Mouse (Mus musculus) kidney, embryonic 14.5 days (tissue): ENCODE measurements around the gene Zfp638. TPM values are rescaled to one million over a fixed set of nuclear protein-coding genes. Genes with fewer than 3 reads are reported as not detected.

Source experiments
- ATAC-seq: fragments of 200-750 bp; cut with Nextera tagmentation; 2 replicates; pipeline ENCODE4 v1.8.0; 2017; ENCODE audit warnings: moderate number of reproducible peaks, mild to moderate bottlenecking, moderate TSS enrichment, moderate library complexity; ENCODE audit not compliant: low FRiP score, low TSS enrichment
- H3K27ac ChIP-seq: fragments of 300-500 bp; sonication (generic); 2 replicates; pipeline ENCODE4 v1.5.1; 2014; ENCODE audit warnings: low read depth, mild to moderate bottlenecking, low read length, moderate library complexity, mixed read lengths
- H3K27me3 ChIP-seq: fragments of 300-500 bp; sonication (generic); 2 replicates; pipeline ENCODE4 v1.6.1; 2014; ENCODE audit warnings: mild to moderate bottlenecking, low read length; ENCODE audit not compliant: control insufficient read depth, insufficient read depth
- H3K36me3 ChIP-seq: fragments of 300-500 bp; sonication (generic); 2 replicates; pipeline ENCODE4 v1.6.1; 2014; ENCODE audit warnings: low read length, mixed read lengths; ENCODE audit not compliant: control insufficient read depth, insufficient read depth
- H3K4me1 ChIP-seq: fragments of 300-500 bp; sonication (generic); 2 replicates; pipeline ENCODE4 v1.6.1; 2014; ENCODE audit warnings: low read length, mixed read lengths; ENCODE audit not compliant: control insufficient read depth, insufficient read depth
- H3K4me2 ChIP-seq: fragments of 300-500 bp; sonication (generic); replicated peaks from 2 replicates; pipeline ENCODE4 v1.6.1; 2014; ENCODE audit warnings: low read depth, mild to moderate bottlenecking, low read length
- H3K4me3 ChIP-seq: fragments of 300-500 bp; sonication (generic); 2 replicates; pipeline ENCODE4 v1.5.1; 2014; ENCODE audit warnings: mild to moderate bottlenecking, low read length
- H3K9ac ChIP-seq: fragments of 300-500 bp; sonication (generic); 2 replicates; pipeline ENCODE4 v1.6.1; 2014; ENCODE audit warnings: low read depth, mild to moderate bottlenecking, low read length, moderate library complexity
- H3K9me3 ChIP-seq: fragments of 300-500 bp; sonication (generic); 2 replicates; pipeline ENCODE4 v1.6.1; 2016; ENCODE audit warnings: low read length; ENCODE audit not compliant: control insufficient read depth
- WGBS: fragments of 180-500 bp; shearing (Covaris S2); extraction: QIAGEN DNeasy Blood & Tissue Kit; methylation state at CpG from one replicate; pipeline ENCODE4 v1.1.7; 2014; 5-methylcytosine and 5-hydroxymethylcytosine counted together
- polyA plus RNA-seq: library from polyadenylated mRNA; unstranded; fragments of >200 nt; fragmentation: Nextera tagmentation; extraction: Ambion mirVana; gene quantifications from 2 replicates; pipeline ENCODE4 v1.2.1, GENCODE M21; 2014

Gene Zfp638
- polyA plus RNA-seq, 1 experiment from 2014 or later: 93.1 TPM

DNA sequence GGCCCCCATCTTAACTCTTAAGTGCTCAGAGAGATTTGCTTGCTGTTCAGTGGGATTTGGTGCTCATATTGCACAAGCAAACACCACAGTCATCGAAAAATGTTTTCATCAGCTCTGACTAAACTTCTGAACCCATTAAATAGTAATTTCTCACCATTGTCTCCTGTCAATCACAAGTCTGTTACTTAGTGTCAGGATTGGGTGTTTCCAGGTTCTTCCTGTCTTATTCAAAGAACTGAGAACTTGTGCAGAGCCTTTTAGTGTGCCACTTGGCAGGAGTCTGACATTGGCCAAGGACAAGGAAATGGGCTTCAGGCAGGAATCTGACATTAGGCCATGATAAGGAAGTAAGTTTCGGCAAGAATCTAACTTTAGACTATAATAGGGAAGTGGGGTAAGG is 28.9 kb upstream of the Zfp638 start:
- no peak for ATAC-seq
- Histone ChIP-seq H3K36me3 (no peaks in the 10 kb centered on the region), H3K27ac (no peak overlapping the region), H3K4me3 (no peak overlapping the region), H3K9ac (no peak overlapping the region), H3K4me2 (no peak overlapping the region), H3K9me3 (no peaks in the 10 kb centered on the region), H3K27me3 (no peaks in the 10 kb centered on the region), H3K4me1 (no peaks in the 10 kb centered on the region)
- 86% methylated on average over 2 of the region's 2 CpGs for WGBS

DNA sequence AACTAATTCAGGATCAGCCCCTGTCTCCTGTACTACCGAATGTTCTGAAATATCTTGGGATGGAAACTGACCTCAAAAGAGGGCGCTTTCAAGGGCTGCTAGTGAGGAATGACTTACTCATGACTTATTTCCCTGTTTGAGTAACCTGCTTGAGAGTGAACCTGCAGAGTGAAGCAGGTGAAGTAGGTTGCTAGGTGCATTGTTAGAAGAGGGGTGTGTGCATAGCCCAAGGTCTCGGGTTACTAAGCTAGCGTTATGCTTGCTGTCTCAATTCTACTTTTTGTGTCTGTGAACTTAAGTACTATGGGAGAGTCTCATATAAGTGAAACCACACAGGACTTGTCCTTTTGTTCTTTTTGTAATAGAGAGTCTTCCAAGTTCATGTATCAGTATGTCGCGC is 26.8 kb upstream of the Zfp638 start:
- ATAC-seq: no peak
- Histone ChIP-seq H3K9me3 (no peaks in the 10 kb centered on the region), H3K4me2 (no peak overlapping the region), H3K4me3 (no peak overlapping the region), H3K9ac (no peak overlapping the region), H3K4me1 (no peaks in the 10 kb centered on the region), H3K27ac (no peak overlapping the region), H3K36me3 (no peaks in the 10 kb centered on the region), H3K27me3 (no peaks in the 10 kb centered on the region)
- 83% methylated on average over 6 of the region's 6 CpGs for whole genome bisulfite sequencing

DNA sequence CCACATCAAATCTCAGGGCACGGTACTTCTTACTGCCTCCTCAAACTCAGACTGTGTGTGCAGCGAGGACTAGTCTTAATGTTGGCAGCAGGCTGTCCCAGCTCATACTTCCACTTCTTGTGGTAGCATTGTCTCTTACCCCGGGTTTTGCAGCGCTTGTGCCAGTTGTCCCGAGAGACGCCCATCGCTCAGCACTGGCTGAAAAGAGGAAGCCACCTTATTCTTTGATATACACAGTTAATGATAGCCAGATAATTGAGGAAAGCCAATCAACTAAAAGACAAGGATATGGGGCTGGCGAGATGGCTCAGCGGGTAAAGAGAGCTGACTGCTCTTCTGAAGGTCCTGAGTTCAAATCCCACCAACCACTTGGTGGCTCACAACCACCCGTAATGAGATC is 22.0 kb upstream of the Zfp638 start:
- 94% methylated on average over 10 of the region's 10 CpGs for WGBS
- no peaks in the 10 kb centered on the region for H3K4me1 ChIP-seq
- ATAC-seq: no peak

GRCm38 (mm10) chr6:83846141-83846540 is 20.8 kb upstream of the Zfp638 start:
- no peak for ATAC-seq
- Histone ChIP-seq H3K4me1 (no peaks in the 10 kb centered on the region), H3K4me2 (no peak overlapping the region), H3K9me3 (no peaks in the 10 kb centered on the region), H3K36me3 (no peaks in the 10 kb centered on the region), H3K4me3 (no peak overlapping the region), H3K9ac (no peak overlapping the region), H3K27ac (no peak overlapping the region), H3K27me3 (no peaks in the 10 kb centered on the region)
- WGBS: 61% methylated on average over 2 of the region's 2 CpGs

More for the DNA sequence above, 22.0 kb upstream of the Zfp638 start:
- Histone ChIP-seq H3K27ac (no peak overlapping the region), H3K36me3 (no peaks in the 10 kb centered on the region), H3K4me2 (no peak overlapping the region), H3K9ac (no peak overlapping the region), H3K9me3 (no peaks in the 10 kb centered on the region), H3K27me3 (no peaks in the 10 kb centered on the region), H3K4me3 (no peak overlapping the region)

GRCm38 (mm10) chr6:83849446-83849845 is 17.5 kb upstream of the Zfp638 start:
- 71% methylated on average over 2 of the region's 2 CpGs for WGBS
- no peak overlapping the region for H3K27ac ChIP-seq

GRCm38 (mm10) chr6:83857476-83857875 is 9.4 kb upstream of the Zfp638 start:
- no peak overlapping the region for H3K27ac ChIP-seq
- H3K9me3 ChIP-seq: no peaks in the 10 kb centered on the region
- no peaks in the 10 kb centered on the region for H3K27me3 ChIP-seq
- H3K4me1 ChIP-seq: no peaks in the 10 kb centered on the region
- H3K4me3 ChIP-seq: no peak overlapping the region
- ATAC-seq: no peak
- WGBS: 78% methylated on average over 5 of the region's 5 CpGs
- H3K4me2 ChIP-seq: no peak overlapping the region
- no peaks in the 10 kb centered on the region for H3K36me3 ChIP-seq
- H3K9ac ChIP-seq: no peak overlapping the region

More at GRCm38 (mm10) chr6:83849446-83849845, 17.5 kb upstream of the Zfp638 start:
- Histone ChIP-seq H3K4me3 (no peak overlapping the region), H3K36me3 (no peaks in the 10 kb centered on the region), H3K9ac (no peak overlapping the region), H3K4me1 (no peaks in the 10 kb centered on the region), H3K27me3 (no peaks in the 10 kb centered on the region), H3K9me3 (no peaks in the 10 kb centered on the region), H3K4me2 (no peak overlapping the region)
- ATAC-seq: no peak

DNA sequence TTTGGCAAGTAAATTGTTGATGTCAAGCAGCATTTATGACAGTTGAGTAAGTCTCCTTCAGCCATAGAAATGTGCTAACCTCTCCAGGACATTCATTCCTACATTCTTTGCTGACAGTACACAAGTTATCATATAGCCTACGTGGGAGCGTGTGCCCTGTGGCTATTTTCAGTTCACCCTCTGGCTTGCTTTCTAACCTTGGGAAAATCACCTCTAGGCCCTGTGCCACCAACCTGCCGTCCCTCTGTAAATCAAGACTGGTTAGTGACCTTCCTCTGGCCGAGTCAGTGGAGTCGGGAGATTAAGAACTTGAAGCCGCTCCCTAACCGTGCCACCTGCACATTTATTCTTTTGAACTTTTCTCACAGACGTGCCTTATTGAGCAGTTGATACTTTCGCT is 6.9 kb upstream of the Zfp638 start:
- ATAC-seq: no peak
- no peak overlapping the region for H3K4me2 ChIP-seq
- WGBS: 67% methylated on average over 9 of the region's 9 CpGs

GRCm38 (mm10) chr6:83863538-83863937 is 3.4 kb upstream of the Zfp638 start:
- Histone ChIP-seq H3K27me3 (no peaks in the 10 kb centered on the region), H3K9ac (no peak overlapping the region), H3K27ac (no peak overlapping the region), H3K36me3 (no peaks in the 10 kb centered on the region), H3K4me1 (0 out of 2 replicates have a peak, but pooled peaks cover 3% of the 10 kb centered on the region), H3K4me2 (no peak overlapping the region), H3K4me3 (no peak overlapping the region), H3K9me3 (no peaks in the 10 kb centered on the region)
- no peak for ATAC-seq
- 70% methylated on average over 4 of the region's 4 CpGs for WGBS

More for the DNA sequence above, 6.9 kb upstream of the Zfp638 start:
- Histone ChIP-seq H3K4me3 (no peak overlapping the region), H3K27ac (no peak overlapping the region), H3K27me3 (no peaks in the 10 kb centered on the region), H3K36me3 (no peaks in the 10 kb centered on the region), H3K4me1 (no peaks in the 10 kb centered on the region), H3K9ac (no peak overlapping the region), H3K9me3 (no peaks in the 10 kb centered on the region)

GRCm38 (mm10) chr6:83866423-83866822 is 486 bp upstream of the Zfp638 start:
- H3K27ac ChIP-seq: no peak overlapping the region
- H3K9me3 ChIP-seq: no peaks in the 10 kb centered on the region; the same call in 1 of the 2 replicates
- no peak overlapping the region for H3K9ac ChIP-seq
- H3K4me1 ChIP-seq: 0 out of 2 replicates have a peak, but pooled peaks cover 3% of the 10 kb centered on the region
- peak overlapping the region; percentile 99 for H3K4me2 ChIP-seq
- peak; percentile 13; the same call in 1 of the 2 replicates for ATAC-seq
- H3K4me3 ChIP-seq: no peak overlapping the region; the same call in 1 of the 2 replicates
- no peaks in the 10 kb centered on the region for H3K36me3 ChIP-seq
- H3K27me3 ChIP-seq: no peaks in the 10 kb centered on the region
- 29% methylated on average over 4 of the region's 4 CpGs for WGBS
